Mouse (Mus musculus): Measurements from ENCODE around the gene E130114P18Rik.
A peak's percentile ranks its signal among the peaks of the same experiment; 100 is the strongest.

E130114P18Rik gene

DNA sequence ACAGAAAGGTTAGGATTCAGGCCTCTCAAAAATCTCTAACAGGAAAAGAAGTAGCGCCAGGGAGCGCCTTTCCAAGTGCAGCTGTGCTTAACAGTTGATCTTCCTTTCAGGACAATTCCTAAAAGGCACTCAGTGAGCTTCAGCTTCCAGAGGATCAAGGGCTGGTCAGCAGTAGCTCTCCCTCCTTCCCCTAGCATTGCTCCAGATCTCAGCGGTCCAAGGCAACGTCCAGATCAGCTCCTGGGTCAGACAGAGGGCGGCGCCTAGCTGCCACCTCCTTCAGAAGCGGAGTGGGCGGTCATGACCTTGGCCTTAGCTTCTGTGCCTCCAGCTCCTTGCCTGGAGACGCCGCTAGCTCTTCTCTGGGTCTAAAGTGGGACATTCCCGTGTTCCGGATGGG lies 23.6 kb downstream of the E130114P18Rik start:
- peak; percentile 26; the same call in 1 of the 2 replicates for TF ChIP-seq GATA4 (IDR thresholded peaks at IDR 0.05; ENCODE audit: insufficient replicate concordance, low read length)

GRCm38 (mm10) chr4:97753521-97753920 lies 24.4 kb downstream of the E130114P18Rik start:
- no peak for TF ChIP-seq GATA4 (IDR thresholded peaks at IDR 0.05; ENCODE audit: insufficient replicate concordance, low read length)

DNA sequence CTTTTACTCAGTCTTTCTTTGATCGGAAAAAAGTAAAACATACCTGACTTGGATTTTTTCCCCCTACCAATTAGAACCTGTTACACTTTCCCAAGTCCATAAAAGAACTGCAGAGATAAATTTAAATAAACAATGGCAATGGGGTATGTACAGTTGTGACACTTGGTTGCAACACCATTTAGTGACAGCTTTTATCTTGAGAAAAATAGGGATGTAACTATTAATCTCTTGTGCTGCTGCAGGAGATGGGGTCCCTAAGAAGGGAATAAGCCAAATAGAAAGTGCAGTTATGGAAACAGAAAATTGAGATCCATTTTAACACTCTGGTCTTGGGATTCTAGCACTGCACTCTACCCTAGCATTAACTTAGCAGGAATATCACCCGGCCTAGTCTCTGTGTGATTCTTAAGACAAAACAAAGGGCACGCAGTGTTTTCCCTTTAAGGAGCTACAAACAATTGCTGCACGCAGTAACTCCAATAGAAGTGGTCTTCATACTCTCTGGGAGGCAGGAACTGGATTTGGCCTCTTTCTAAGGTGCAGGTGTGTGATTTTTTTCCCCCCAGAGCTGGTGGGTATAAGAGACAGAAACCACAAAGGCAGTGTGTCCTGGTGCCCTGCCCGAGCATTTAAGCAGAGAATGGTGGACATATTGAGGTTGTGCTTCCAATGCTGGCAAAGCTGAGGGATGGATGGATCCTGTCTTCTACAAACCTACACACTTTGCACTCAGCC lies 25.4 kb downstream of the E130114P18Rik start:
- no peak for TF ChIP-seq GATA4 (IDR thresholded peaks at IDR 0.05; ENCODE audit: insufficient replicate concordance, low read length)

DNA sequence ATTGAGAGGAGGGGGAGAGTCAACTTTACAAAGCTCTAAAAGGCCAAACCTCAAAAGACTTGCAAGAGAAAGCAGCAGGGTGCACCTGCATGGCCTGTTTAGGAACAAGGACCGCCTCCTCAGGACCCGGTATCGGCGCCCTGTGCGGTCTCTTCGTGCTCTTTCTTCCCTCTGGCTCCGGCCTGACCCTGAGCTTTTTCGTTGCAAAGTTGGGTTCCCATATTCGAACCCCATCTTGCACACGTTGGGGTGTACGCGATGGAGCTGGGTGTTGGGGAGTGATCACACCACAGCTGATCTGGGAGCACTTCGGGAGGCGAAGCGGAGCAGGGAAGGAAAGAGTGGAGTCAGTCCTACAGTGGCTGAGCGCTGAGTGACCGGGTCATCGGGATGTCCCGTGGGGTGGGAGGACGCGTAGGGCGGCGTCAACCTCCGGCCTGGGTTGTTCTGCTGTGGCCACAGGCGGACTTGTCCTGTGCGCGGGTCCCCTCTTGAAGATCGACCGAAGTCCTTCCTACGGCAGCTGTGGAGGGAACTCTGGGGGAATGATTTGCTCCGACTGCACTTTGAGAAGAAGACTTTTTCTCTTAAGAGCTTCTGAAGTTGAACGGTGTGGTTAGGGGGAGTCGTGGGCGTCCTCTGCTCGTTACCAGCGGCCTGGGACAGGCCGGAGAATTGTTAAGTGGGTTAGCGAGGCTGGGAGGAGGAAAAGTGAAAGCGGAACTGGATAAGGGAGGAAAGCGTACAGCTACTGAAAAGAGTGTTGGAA lies 26.2 kb downstream of the E130114P18Rik start:
- TF ChIP-seq GATA4 (IDR thresholded peaks at IDR 0.05; ENCODE audit: insufficient replicate concordance, low read length), result no peak

DNA sequence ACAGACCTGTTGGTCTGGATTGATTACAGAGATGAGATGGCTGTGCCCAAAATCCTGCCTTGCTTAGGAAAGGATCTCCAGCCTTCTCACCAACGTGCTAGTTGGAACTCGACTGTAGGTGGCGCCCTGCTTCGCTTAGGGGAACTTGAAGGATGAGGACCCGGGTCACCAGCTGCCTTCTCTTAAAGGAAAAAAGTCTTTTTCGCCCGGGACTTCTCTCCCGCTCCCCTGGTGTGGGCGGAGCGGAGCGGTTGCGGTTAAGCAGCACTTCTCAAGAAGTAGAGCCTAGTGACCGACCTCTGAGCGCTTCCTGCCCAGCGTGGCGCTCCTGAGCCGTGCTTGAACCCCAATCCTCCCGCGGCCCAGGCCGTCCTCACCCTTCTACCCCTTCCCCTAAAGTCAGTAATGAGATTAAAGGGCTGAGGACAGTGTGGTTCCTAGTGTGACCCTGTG lies 26.8 kb downstream of the E130114P18Rik start:
- TF ChIP-seq GATA4 (IDR thresholded peaks at IDR 0.05; ENCODE audit: insufficient replicate concordance, low read length), result peak; percentile 11; the same call in 1 of the 2 replicates

DNA sequence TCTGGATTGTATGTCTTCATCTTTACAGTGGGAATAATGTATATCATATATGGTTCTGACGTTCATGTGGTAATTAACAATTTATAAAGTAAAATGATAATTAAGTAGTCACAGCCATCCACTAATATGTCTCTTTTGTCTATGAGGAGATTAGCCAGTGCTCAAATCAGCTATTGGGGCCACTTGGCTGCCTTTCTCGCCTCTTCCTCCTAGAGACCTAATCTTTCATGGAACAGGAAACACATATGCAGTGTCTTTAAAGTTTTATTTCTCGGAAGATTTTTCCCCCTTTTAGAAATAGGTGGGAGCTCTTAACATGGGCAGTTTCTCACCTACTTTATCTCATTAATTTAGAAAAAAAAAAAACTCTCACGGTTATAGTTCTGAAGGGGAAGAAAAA lies 27.5 kb downstream of the E130114P18Rik start:
- TF ChIP-seq GATA4 (IDR thresholded peaks at IDR 0.05; ENCODE audit: insufficient replicate concordance, low read length), result no peak

DNA sequence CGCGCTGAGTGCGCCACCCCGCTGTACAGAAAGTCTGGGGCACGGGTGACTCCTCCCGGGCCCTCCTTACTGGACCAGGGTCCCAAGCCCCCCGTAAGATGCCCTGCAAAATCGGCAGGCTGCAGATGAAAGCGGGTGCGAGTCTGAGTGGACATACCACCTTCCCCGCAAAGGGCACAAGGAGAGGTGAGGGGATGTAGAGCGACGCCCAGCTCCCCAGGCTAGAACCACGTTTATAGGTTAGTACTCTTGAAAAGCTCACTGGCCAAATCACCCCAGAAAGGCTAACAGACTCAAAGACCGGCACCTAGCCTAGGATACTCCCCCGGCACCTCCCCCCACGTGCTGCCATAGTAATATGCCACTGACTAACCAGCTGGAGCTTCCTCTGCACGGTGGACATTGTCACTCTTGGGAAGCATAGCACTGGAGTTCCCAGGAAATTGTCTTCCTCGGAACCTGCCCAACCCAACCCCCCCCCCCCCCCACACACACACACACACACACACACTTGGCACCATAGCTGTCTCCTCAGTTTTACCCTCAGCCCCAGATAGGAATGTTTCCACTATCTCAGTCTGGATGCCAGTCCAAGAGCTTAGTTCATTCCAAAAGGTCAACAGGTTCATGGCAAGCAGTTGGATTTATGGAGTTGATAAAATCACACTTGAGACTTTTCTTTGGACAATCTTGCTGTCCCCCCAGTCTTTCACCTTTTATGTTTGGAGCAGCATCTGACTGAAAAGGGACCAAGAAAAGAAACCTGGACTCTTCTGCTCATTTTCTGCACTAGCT lies 31.6 kb downstream of the E130114P18Rik start:
- TF ChIP-seq GATA4 (IDR thresholded peaks at IDR 0.05; ENCODE audit: insufficient replicate concordance, low read length), result no peak

DNA sequence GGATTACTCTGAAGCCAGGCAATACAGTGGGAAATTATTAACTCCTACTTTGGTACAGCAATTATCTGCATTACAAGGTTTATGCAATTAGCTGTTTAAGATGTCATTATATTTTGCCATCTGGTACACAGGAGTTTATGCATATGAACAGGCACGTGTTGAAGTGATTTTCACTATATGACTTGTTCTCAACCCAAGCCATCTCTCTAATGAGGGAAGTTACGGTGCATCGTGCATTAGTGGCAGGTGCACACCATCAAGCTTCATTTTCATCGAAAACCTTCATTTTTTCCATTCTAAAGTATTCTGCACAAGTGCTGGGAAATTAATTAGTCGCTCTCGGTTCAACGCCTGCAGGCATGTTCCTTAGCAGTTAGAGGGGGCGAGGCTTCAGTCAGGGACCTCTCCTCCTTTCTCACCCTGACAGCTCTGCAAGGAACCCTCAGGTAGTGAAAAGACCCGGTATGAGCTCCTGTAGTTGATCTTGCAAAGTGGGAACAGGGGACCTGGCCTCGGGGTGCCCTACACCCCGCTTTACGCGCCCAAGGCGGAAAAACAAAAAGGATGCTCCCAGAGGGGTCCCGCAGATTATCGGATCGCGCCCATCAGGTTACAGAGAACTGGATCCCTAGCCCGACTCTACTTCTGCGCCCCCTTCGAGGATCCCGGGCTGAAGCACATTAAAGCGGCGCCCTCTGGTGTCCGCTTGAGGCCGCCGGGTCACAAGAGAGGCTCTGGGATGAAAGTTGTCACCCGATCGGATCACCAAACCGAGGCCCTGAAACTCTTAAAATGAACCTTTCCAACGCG lies 32.4 kb downstream of the E130114P18Rik start:
- no peak for TF ChIP-seq GATA4 (IDR thresholded peaks at IDR 0.05; ENCODE audit: insufficient replicate concordance, low read length)

DNA sequence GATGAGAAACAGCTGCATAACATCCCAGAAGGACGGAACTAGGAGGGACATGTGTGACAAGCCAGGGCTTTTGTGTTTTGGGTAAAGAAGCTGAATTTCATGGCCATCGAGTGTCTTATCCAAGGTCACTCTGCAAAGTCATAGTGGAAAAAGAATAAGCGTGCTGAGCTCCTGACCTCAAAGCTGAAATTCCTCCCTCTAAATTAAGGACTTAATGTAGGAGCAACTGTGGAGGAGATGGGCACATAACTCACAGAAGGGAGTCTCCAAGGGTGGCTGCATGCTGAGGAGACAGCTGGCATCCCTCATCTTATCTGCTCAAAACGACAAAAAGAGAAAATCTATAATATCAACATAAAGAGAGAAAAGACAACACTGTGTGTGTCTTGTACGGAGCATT lies 33.9 kb downstream of the E130114P18Rik start:
- TF ChIP-seq GATA4 (IDR thresholded peaks at IDR 0.05; ENCODE audit: insufficient replicate concordance, low read length), result no peak

GRCm38 (mm10) chr4:97733392-97733791 lies 44.5 kb downstream of the E130114P18Rik start:
- no peak for TF ChIP-seq GATA4 (IDR thresholded peaks at IDR 0.05; ENCODE audit: insufficient replicate concordance, low read length)

- TF ChIP-seq GATA4 (IDR thresholded peaks at IDR 0.05; ENCODE audit: insufficient replicate concordance, low read length), result no peak
Measured at GRCm38 (mm10) chr4:97730416-97730815, 47.5 kb downstream of the E130114P18Rik start.

DNA sequence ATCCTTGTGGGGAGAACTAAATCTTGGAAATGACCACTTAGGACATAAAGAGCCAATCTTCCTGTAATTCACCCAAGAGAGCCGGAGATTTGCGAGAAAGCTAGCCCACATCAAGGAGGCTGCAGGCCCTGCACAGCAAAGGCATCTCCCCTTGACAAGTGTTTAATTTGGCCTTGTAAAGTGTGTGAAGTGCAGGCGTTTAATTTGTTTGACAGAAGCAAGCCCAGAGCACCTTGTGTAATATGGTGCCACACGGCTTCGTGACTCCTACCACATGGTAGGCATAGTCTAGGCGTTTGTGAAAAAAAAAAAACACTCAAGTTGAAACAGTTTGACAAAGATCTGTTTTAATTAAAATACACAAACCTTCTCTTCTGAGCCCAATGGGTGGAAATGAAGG lies 47.9 kb downstream of the E130114P18Rik start:
- TF ChIP-seq GATA4 (IDR thresholded peaks at IDR 0.05; ENCODE audit: insufficient replicate concordance, low read length), result no peak

DNA sequence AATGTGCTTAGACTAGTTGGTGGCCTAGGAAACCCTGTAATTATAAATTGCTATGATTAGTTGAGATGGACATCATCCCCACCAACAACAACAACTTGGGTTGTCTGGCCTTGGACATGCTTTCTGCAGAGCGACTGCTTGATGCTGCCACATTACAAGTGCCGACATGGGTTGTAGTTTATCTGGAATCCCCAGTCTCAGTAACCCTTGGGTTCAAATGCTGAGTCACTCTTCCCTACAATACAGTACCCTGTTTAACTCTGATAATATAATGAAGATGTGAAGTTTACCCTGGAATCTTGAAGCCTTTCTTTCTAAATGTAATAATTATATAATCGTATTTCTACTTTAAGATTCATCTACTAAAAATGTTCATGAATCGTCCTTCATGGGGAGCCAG lies 49.4 kb downstream of the E130114P18Rik start:
- no peak for TF ChIP-seq GATA4 (IDR thresholded peaks at IDR 0.05; ENCODE audit: insufficient replicate concordance, low read length)

GRCm38 (mm10) chr4:97723374-97723773 lies 54.5 kb downstream of the E130114P18Rik start:
- TF ChIP-seq GATA4 (IDR thresholded peaks at IDR 0.05; ENCODE audit: insufficient replicate concordance, low read length), result no peak

- no peak for TF ChIP-seq GATA4 (IDR thresholded peaks at IDR 0.05; ENCODE audit: insufficient replicate concordance, low read length)
Measured at GRCm38 (mm10) chr4:97722666-97723065, 55.2 kb downstream of the E130114P18Rik start.

All from liver, adult (tissue).